Mouse (Mus musculus): ENCODE results near the gene Ric8b. TPM values are rescaled to one million over a fixed set of nuclear protein-coding genes. Genes with fewer than 3 reads are reported as not detected.

Gene Ric8b
- total RNA-seq, 2 experiments from 2014 or later, result 44.8 to 46.4 TPM

DNA sequence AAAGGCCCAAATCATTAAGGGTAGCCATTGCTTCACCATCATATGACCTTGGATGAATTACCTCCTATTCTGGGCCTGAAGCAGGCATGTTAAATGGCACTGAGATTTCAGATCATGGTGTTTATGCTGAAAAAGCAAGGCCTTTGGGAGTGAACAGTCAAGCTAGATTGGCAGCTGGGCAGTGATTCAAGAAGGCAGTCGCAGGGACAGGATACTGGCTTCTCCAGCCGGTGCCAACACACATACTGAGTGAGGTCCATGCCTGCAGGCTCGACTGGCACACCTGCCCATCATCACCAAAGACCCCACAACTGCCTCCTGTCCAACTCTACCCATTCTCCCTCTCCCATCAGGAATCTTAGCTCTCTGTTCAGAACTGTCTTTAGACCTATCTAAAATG is 8.9 kb upstream of the Ric8b start:
- no peak for DNase-seq (ENCODE audit: low spot score)

DNA sequence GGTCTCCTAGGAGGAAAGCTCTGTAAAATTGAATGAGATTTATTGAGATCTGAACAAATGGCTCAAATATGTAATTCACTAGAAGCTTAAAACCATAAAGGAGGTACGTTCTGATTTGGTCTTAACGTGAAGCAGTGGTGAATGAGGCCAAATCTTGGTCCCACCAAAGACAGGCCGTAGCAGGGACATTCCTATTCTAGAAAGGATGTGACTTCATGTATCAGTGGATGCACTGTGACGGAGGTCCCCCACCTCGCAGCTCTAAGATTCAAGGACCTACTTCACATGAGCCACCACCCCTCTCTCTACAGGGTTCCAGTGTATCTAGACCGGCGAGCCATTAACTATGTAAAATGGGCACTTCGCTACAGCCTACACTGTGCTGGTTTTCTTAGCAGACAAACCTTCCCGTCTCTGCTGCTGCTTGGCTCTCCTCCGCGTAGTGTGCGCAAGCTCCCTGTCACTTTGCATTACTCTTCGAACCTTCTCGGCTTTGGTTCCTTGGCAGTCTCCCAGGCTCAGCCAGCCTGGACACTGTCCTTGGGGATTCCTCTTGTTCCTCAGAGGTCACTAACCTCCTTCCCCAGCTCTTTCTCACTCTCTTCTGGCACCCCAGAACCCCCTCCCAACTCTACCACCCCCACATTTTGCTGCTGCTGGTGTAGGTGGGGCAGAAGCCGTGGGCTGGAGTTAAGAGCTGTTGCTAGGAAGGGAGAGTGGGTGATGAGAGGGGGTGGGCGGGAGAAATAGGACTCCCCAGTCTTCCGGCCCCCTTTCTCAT is 8.2 kb upstream of the Ric8b start:
- no peak for DNase-seq (ENCODE audit: low spot score)

DNA sequence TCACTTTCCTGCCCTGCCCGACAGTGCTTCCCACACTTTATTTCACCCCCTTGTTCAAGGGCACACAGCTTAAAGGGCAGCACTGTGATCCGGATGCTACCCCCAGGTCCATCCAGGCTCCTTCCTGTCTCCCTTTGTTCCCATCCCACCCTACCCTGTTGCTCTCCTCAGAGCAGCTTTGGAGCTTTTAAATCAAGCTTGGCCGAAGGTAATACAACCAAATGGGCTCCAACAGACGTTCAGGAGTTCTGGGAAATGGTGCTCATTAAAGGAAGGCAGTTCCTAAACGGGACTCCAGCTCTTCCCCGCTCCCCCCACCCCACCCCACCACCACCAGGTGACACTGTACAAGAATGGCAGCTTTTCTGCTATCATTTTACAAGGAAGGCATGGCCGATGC is 7.2 kb upstream of the Ric8b start:
- DNase-seq (ENCODE audit: low spot score), result no peak

DNA sequence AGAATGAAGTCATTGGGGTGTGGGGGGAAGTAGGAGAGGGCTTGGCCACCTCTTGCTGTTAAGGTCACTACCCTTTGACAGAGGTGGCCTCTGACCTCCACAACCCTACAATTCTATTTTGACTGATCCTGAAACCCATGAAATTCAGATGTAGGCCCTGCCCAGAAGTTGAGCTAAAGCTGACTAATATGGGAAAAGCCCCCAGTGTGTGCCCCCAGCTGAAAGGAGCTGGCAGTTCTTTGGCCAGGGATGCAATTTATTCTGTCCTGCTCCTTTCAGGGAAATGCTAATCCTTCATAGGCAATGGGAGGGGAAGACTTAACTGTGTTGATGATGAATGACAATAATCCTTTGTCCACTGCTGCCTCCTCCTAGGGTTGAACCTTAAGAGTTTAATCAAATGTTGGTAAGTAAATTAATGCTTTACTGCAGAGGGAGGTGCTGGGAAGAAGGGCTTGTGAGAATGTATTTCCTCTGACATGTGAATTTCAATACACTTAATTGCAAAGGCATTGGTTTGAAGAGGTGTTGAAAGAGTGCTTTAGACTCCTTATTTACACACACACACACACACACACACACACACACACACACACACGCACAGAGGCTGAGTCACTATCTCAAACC is 6.5 kb upstream of the Ric8b start:
- no peak for DNase-seq (ENCODE audit: low spot score)

DNA sequence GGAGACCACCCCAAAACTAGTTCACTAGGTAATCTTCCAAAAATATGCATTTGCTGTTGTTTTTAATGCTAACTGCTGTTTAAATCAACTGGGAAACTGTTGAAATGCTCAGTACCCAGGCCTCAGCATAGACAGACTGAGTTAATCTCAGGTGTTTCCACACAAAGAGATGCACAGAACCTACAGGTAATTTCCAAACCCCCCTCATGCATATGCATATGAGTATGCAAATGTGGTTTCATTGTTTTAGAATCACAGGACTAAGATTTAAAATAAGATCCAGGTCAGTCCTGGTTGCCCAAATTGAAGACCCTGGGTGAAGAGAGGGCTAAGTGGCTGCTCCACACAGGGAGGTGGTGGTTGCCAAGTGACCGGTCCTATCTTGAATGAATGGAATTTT is 4.3 kb upstream of the Ric8b start:
- DNase-seq (ENCODE audit: low spot score), result no peak

DNA sequence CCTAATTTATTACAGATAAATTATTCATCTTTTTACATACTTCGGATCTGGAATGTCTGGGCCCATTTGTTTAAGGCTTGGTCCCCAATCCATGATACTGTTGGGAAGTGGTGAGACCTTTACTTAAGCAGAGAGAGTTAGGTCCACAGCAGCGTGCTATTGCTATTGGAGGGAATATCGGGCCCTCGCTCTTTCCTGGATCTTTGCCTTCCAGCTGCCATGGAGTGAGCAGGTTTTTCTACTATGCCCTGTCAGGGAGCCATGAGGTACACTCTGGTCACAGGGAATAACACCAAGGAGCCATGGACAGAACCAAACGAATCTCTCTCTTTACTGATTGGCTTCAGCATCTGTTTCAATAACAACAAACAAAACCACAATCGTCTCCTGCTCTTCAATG is 1.9 kb upstream of the Ric8b start:
- no peak for DNase-seq (ENCODE audit: low spot score)

DNA sequence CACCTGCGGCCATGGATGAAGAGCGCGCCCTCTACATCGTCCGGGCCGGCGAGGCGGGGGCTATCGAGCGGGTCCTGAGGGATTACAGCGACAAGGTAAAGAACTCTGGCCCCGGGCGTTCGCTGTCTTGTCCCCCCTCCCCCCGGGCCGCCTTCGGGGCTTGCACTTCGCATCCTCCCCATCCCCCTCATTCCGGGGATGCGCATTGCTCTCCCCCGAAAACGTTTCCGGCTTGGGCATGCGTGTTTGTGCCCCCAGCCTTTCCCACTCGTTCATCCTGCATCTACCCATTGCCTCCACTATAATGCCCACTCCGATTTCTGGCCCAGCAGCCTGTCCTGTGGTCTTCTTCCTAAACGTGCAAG is 297 bp downstream of the Ric8b start:
- no peak for DNase-seq (ENCODE audit: low spot score)

DNA sequence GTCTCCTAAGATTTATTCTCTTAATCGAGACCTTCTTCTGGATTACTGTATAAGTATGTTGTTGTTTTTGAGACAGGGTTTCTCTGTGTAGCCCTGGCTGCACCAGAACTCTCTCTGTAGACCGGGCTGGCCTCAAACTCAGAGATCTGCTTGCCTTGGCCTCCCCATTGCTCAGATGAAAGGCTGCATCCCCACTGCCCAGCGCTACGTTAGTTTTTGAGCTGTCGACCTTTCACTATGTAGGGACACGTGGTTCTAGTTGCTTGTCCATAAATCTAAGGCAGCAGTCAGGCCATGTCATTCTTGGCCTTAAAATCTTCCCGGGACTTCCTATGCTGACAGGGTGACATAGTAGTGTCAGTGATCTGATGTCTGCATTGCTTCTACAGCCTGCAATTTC is 8.9 kb downstream of the Ric8b start:
- no peak for DNase-seq (ENCODE audit: low spot score)

DNA sequence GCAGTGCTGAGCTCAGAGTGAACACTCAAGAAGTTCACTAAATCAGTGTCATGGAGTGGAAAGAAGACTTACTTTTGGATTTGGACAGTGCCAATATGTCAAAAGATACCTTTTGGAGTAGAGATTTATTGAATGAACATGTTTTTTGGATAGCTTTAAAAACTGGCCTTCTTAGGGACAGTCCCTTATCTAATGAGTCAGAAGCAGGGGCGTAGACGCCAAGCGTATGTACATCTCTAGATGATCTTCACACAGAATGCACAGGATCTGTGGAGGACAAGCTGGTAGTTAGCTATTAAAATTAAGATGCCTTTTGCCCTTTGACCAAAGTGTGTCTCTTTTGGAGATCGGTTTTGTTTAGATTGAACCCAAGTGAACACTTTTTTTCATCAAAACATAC is 9.5 kb downstream of the Ric8b start:
- DNase-seq (ENCODE audit: low spot score), result no peak

DNA sequence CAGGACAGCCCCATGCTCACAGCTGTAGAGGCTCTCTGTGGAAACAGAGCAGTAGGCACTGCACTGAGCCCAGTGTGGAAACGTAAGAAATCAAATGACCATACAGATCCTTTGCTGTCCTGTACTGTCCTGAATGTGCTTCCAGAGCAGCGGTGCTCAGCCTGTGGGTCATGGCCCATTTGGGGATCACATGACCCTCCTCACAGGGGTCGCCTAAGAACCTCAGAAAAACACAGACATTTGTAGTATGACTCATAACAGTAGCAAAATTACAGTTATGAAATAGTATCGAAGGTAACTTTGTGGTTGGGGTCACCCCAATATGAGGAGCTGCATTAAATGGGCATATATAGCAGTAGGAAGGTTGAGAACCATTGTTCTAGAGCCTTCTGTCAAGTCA is 11.0 kb downstream of the Ric8b start:
- DNase-seq (ENCODE audit: low spot score), result no peak

DNA sequence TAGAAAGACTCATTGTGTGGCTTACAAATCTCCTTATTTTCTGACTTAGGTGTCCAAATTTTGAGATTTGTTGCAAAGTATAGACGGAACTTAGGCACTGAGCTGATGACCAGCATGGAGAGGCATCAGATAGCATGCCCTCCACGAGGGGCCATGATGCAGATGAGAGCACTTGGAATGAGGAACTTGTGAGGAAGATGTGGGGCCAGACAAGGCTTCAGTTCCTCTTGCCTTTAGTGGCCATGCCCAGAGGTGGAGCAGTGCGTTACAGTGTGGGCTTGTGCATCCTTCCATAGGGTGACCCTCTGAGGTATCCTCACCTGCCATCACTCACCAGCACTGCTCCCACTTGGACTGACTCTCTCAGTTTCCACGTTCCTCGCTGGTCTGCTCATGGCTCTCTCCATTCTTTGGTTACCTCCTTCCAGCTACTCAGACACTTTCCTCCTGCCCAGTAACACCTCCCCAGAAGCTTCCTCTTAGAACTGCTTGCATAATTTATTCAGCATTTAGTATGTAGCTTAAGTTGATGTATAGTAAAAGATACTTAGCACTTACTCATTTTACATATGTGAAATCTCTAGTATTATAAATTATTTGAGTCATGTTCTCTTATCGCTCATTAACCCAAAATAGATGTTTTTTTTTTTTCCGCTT is 18.3 kb downstream of the Ric8b start:
- no peak for DNase-seq (ENCODE audit: low spot score)

DNA sequence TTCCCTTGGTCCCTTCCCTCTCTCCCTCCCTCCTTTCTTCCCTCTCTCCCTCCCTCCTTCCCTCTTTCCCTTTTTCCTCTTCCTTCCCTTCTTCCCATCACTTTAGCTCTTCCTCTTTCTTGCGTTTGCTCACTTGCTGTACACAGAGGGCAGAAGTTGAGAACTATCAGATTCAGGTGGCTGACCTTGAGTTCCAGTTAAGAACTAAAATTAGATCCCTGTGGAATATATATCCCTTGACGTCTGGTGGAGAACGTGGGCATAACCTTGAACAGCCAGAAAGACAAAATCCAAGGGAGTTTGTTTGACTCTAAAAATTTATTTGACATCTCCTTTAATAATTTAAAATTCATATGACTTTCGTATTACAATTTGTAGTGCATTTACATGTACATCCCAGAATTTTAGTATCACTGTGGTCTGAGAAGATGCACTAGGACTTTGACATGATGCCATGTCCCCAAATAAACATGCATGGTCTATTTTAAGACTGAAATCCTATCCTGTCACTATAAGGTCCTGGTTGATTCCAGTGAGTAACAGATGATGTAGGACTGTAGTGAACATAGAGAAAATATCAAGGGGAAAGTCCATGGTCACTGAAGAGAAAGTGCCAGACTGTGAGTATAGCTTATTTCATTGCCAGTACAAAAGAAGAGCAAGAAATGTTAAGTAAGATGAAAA is 19.6 kb downstream of the Ric8b start:
- DNase-seq (ENCODE audit: low spot score), result peak; percentile 59

DNA sequence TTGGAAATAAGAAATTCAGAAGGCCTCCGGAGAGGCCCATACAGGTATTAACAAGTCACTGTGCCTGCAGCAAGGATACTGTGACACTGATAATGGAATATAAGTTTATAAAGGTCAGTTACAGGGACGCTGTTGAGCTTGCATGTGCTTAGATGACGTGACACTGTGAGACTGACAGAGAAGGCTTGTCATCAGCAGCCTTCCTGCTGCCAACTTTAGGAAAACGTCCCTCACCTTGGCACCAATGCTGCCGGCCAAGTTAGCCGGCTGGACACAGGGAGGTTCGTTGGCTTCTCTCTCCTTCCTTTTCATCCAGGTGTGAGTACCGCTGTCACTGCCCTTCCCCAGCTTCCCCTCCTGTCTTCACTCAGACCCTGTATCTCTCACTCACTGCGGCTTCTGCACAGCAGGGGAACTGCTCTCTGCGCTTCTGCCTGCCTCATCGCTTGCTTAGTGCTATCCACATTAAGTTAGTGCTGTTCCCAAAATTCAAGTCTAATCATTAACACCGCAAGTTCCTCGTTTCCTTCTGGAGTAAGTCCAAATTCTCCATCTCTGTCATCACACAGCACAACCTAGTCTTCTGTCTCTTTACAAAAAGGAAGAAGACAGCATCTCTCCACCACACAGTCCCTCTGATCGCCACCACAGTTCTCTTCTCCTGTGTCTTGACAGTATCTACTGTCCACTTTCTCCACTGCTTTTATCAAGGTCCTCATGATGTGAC is 20.8 kb downstream of the Ric8b start:
- DNase-seq (ENCODE audit: low spot score), result no peak

DNA sequence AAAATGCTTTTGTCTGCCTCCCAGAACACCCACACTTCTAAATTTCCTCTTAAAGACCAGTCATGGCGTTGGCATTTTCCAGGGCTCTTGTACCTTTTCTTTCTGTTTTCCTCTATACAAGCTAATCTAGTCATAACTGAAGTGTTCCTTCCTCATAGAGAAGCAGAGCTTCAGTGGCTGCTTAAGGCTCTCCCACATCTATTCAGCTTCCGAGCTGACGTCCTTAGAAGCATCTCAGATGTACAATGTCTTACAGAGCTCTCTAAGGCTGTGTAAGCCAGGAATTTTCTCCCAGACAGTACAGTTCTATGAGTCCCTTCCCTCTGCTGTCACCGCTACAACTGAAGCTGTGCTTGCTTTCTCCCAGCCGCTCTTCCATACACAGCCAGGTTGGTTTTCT is 21.5 kb downstream of the Ric8b start:
- no peak for DNase-seq (ENCODE audit: low spot score)

DNA sequence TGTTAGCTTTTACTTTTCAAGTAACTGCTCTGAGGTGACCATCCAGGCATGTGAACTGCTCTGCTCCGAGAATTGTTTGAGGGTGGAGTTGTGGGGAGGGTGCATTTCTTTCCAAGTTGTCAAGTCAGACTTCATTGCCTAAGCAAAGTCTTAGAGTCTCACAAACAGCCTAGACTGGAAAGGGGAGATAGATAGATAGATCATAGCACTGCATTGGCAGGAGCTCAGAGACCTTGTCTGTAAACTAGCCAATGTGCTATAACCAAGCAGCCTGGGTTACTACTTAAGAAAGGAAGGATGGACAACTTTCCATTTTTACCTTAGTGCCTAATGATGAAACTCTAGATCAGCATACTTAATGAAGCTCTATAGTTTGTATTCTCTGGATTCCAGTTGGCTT is 22.9 kb downstream of the Ric8b start:
- DNase-seq (ENCODE audit: low spot score), result peak; percentile 53

DNA sequence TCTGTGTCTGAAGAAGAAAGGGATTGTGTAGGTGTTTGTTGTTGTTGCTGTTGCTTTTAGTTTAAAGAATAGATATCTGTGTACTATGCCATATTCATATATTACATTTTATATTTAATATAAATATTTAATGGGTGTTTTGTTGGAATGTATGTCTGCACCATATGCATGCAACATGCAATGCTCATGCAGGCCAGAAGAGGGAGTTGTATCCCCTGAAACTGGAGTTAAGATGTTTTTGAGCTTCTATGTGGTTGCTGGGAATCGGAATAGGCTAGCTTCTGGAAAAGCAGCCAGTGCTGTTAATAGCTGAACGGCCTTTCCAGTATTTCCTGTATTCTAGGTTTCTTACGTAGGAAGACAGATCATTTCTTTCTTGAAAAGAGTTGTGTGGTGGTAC is 28.3 kb downstream of the Ric8b start:
- DNase-seq (ENCODE audit: low spot score), result no peak

DNA sequence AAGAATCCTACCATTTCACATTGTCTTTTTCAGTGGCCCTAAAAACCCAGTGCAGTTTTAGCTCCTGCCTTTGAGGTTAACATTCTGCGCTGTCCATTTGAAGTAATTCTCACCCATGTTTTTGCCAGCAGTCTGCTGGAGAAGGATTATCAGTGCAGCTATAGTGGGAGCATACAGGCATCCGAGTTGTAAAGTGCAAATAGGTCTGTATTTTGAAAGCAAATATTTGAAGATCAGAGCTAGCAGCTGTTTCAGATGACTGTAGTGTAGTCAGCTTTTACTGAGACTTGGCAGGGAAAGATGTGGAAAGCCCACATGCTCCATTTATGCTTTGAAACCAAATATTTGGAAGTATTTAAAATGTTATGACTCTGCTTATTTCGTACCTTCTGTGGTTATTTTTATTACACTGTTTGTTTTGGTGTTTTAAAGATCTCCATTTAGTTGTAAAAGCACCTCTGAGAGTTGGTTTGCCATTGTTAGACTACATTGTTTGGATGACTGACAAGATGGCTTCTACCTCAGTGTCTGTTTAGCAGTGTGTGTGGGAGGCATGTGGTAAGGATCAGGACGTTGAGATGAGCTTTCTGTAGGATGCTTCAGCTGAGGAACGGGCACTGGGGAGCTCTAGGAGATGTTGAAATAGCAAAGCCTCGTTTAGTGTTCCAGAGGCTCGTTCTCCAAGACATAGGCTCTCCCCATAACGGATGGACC is 31.7 kb downstream of the Ric8b start:
- no peak for DNase-seq (ENCODE audit: low spot score)

DNA sequence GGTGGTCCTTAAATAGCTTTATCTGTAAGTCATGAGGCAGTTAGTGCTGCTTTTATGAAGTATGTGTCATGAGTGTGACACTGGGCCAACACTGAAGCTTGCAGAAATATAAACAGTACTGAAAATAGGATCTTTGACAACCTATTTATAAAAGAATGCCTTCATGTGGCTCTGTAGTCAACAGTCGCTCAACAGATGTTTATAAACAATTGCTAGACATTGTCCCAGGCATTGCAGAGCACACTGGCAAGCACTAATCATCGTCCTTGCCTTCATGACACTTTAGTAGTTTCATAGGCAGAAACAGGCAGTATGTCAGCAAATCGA is 32.2 kb downstream of the Ric8b start:
- DNase-seq (ENCODE audit: low spot score), result no peak

DNA sequence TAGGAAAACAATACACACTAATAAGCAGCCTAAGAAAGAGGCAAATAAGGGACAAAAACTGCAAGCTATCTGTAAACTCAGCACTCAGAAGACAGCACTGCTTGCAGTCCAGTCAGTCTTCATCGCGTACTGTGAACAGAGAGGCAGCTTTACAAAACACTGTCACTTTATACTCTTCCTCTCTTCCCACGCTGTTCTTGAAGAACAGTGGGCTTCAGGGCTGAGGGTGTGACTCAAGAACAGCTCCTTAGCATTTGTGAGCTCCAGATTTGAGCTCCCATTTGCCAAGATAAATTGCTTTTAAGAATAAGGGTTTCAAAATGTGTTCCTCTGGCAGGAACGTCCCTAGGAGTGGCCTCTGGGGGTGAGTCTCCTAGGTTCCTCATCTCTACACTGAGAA is 33.0 kb downstream of the Ric8b start:
- no peak for DNase-seq (ENCODE audit: low spot score)

DNA sequence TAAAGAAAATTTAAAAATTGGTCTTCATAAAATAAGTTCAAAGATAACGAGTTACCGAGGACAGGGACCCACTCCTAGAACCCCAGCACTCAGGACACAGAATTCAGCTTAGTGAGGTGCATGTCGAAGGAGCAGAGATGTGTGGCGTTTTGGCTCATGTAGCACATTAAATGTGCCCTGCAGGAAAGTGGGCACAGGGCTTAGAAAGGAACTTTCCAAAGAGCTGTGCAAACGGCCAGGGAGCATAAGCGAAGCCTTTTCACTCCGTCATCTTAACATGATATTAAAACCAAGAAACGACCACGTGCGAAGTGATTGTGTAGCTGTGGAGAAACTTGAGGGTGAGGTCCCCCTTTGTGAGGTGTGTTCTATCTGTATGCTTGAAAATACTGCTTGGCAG is 36.8 kb downstream of the Ric8b start:
- no peak for DNase-seq (ENCODE audit: low spot score)

DNA sequence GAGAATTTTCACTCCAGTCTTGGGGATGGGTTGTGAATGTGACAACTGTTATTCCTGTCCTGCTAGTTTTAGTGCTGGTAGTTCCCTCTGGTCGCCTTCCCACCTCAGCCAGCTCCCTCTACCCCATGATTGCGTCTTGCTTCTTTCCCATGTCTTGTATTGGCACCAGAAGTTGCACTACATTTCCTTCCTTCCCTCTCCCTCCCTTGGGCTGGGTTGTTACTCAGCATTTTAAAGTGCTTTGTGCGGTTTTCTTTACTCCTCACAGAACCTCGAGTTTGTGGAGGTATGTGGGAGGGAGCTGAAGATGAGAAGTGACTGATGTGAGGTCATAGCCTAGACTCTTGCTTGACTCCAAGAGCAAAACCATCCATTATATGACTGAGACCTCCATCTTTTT is 38.8 kb downstream of the Ric8b start:
- no peak for DNase-seq (ENCODE audit: low spot score)

Data from gastrocnemius, adult 18-20 months (tissue).